Mouse (Mus musculus): ENCODE measurements at regions not wholly inside any gene's neighbourhood (a gene's known extent, or its start where the extent isn't known, plus 50 kb on each side); places are given as distances from the start of the nearest gene placed in this dataset.

DNA sequence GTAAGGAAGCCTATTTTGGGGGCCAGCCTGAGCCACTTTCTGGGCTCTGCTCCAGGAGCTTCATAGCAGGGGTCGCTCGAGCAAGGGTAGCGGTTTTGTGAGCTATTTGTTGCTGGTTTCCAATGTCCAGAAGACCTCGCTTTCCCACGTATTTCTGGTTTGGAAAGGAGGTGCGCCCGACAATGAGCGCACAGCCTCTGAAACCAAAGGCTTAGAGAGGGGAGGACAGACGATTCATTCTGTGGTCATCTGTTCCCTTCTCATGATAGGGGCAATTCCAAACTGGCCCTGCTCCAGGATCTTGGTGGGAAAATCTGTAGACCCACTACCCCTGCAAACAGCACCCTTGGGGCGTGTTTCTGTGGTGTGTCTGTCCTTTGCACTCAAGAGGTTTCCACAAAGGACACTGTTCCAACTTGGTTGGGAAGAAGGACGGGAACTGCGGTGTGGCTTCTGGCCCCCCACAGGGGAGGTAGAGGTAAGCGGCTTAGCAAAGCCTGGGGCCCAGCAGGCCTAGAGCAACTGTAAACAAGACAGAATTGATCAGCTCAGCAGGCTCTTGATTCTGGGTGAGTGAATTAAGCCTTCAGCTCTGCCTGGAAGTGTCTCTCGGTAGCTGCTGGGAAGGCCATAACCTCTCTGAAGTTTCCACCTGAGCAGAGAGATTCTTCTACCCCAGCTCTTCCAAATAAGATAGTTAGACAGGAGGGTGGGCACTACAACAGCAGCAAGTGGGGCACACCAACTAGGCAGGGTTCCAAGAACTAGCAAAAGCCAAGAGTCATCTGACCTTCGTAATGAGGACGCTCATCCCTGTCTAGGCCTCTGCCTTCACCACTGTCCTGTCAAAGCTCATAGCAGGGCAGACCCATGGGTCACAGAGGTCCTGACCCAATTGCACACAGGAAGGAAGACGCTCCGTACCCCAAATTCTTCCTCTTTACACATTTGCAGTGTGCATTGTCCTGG, 122.6 kb upstream of the Tspan2 start:
- H3K27me3 ChIP-seq (ENCODE audit: control insufficient read depth, insufficient read depth, insufficient read length) = no peaks in the 10 kb centered on the region
- no peaks in the 10 kb centered on the region for H3K79me2 ChIP-seq (ENCODE audit: control insufficient read depth, insufficient read depth)
- no peak overlapping the region for H3ac ChIP-seq (ENCODE audit: control insufficient read depth, insufficient read length, low read depth)
- H3K79me3 ChIP-seq (ENCODE audit: low read depth) = no peaks in the 10 kb centered on the region
- no peaks in the 10 kb centered on the region for H3K36me3 ChIP-seq (ENCODE audit: control insufficient read depth, insufficient read depth)
- TF ChIP-seq MYOG (IDR thresholded peaks at IDR 0.05; ENCODE audit: control insufficient read depth, extremely low read depth, insufficient read length) (no peak), MYOD1 (IDR thresholded peaks at IDR 0.05; ENCODE audit: control insufficient read depth, insufficient read length, low read depth) (no peak), USF1 (IDR thresholded peaks at IDR 0.05; ENCODE audit: low read depth) (no peak), MAX (IDR thresholded peaks at IDR 0.05) (no peak), FOSL1 (IDR thresholded peaks at IDR 0.05; ENCODE audit: insufficient read depth, low read length, poor library complexity, severe bottlenecking) (no peak), CEBPB (IDR thresholded peaks at IDR 0.05; ENCODE audit: low read depth) (no peak), CTCF (IDR thresholded peaks at IDR 0.05; ENCODE audit: control insufficient read depth, insufficient read depth, insufficient read length) (no peak)
- H3K4me3 ChIP-seq (ENCODE audit: insufficient read depth, poor library complexity, severe bottlenecking) = no peak overlapping the region

DNA sequence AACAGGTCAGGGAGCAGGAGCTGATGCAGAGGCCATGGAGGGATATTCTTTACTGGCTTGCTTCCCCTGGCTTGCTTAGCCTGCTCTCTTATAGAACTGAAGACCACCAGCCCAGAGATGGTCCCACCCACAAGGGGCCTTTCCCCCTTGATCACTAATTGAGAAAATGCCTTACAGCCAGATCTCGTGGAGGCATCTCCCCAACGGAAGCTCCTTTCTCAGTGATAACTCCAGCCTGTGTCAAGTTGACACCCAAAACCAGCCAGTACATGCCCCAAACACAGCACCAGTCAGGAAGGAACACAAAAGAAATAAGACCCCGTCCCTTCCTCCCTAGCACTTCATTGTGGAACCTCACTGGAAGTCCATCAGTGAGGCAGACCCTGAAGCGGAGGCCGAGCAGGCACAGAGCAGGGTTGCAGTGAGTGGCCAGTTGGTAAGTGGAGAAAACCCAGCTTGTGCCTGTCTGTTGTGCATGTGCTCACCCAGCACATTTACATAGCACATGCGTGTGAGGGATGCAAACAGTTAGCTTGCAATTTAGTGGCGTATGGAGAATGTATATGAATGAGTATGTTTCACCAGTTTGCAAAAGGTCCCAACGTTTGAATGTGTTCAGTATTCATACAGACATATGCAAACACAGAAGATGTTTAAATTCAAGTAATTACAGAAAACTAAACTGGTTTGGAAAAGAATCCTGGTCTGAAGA, 114.5 kb upstream of the Tspan2 start:
- H3K79me2 ChIP-seq (ENCODE audit: control insufficient read depth, insufficient read depth) = no peaks in the 10 kb centered on the region
- TF ChIP-seq CEBPB (IDR thresholded peaks at IDR 0.05; ENCODE audit: low read depth) (no peak), MYOG (IDR thresholded peaks at IDR 0.05; ENCODE audit: control insufficient read depth, extremely low read depth, insufficient read length) (no peak), MYOD1 (IDR thresholded peaks at IDR 0.05; ENCODE audit: control insufficient read depth, insufficient read length, low read depth) (no peak), MAX (IDR thresholded peaks at IDR 0.05) (no peak), FOSL1 (IDR thresholded peaks at IDR 0.05; ENCODE audit: insufficient read depth, low read length, poor library complexity, severe bottlenecking) (no peak), CTCF (IDR thresholded peaks at IDR 0.05; ENCODE audit: control insufficient read depth, insufficient read depth, insufficient read length) (no peak), USF1 (IDR thresholded peaks at IDR 0.05; ENCODE audit: low read depth) (no peak)
- H3ac ChIP-seq (ENCODE audit: control insufficient read depth, insufficient read length, low read depth) = no peak overlapping the region
- no peaks in the 10 kb centered on the region for H3K27me3 ChIP-seq (ENCODE audit: control insufficient read depth, insufficient read depth, insufficient read length)
- no peak overlapping the region for H3K4me3 ChIP-seq (ENCODE audit: insufficient read depth, poor library complexity, severe bottlenecking)
- no peaks in the 10 kb centered on the region for H3K36me3 ChIP-seq (ENCODE audit: control insufficient read depth, insufficient read depth)
- no peaks in the 10 kb centered on the region for H3K79me3 ChIP-seq (ENCODE audit: low read depth)

DNA sequence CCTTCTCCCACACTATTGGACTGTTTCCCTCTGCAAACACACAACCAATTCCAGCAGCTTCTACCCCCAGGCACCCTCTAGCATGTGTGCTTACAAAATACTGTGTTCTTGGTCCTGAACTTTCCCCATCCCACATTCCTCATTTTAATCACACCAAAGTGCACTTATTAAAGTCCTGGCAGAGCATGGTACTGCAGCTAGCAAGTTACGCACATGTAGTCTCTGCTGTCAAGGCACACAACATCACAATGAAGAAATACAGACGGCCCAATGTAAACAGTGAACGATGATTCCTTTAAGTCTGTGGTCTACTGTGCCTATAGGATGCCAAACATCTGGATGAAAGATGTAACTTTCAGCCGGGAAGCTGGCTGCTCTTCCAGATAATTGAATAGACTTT, 98.3 kb upstream of the Tspan2 start:
- no peaks in the 10 kb centered on the region for H3K36me3 ChIP-seq (ENCODE audit: control insufficient read depth, insufficient read depth)
- H3ac ChIP-seq (ENCODE audit: control insufficient read depth, insufficient read length, low read depth) = no peak overlapping the region
- H3K27me3 ChIP-seq (ENCODE audit: control insufficient read depth, insufficient read depth, insufficient read length) = no peaks in the 10 kb centered on the region
- TF ChIP-seq MYOD1 (IDR thresholded peaks at IDR 0.05; ENCODE audit: control insufficient read depth, insufficient read length, low read depth) = no peak
- TF ChIP-seq CEBPB (IDR thresholded peaks at IDR 0.05; ENCODE audit: low read depth) = no peak
- no peak for TF ChIP-seq MYOG (IDR thresholded peaks at IDR 0.05; ENCODE audit: control insufficient read depth, extremely low read depth, insufficient read length)
- TF ChIP-seq FOSL1 (IDR thresholded peaks at IDR 0.05; ENCODE audit: insufficient read depth, low read length, poor library complexity, severe bottlenecking) = no peak
- no peak for TF ChIP-seq MAX (IDR thresholded peaks at IDR 0.05)
- TF ChIP-seq CTCF (IDR thresholded peaks at IDR 0.05; ENCODE audit: control insufficient read depth, insufficient read depth, insufficient read length) = no peak
- no peaks in the 10 kb centered on the region for H3K79me3 ChIP-seq (ENCODE audit: low read depth)
- no peak overlapping the region for H3K4me3 ChIP-seq (ENCODE audit: insufficient read depth, poor library complexity, severe bottlenecking)
- no peaks in the 10 kb centered on the region for H3K79me2 ChIP-seq (ENCODE audit: control insufficient read depth, insufficient read depth)

DNA sequence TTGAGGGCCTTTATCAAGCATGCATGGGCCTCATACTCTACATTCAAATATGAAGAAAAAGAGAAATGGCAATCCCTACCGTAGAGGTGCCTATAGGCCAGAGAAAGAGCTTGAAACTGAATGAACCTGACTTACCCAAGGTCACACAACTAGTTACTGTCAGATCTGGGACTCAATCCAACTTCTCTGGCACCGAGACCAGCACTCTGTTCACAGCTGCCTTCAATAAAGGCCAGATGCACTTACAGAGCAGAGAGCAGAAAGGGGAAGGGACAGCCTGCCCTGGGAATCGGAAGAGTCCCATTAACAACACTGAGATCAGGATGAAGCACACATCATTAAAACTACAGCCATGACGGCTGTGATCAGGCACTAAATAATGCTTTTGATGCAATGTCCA, 97.7 kb upstream of the Tspan2 start:
- no peak overlapping the region for H3K4me3 ChIP-seq (ENCODE audit: insufficient read depth, poor library complexity, severe bottlenecking)
- no peaks in the 10 kb centered on the region for H3K36me3 ChIP-seq (ENCODE audit: control insufficient read depth, insufficient read depth)
- TF ChIP-seq MAX (IDR thresholded peaks at IDR 0.05) (no peak), USF1 (IDR thresholded peaks at IDR 0.05; ENCODE audit: low read depth) (no peak)
- H3K27me3 ChIP-seq (ENCODE audit: control insufficient read depth, insufficient read depth, insufficient read length) = no peaks in the 10 kb centered on the region
- no peaks in the 10 kb centered on the region for H3K79me2 ChIP-seq (ENCODE audit: control insufficient read depth, insufficient read depth)
- no peak overlapping the region for H3ac ChIP-seq (ENCODE audit: control insufficient read depth, insufficient read length, low read depth)
- no peaks in the 10 kb centered on the region for H3K79me3 ChIP-seq (ENCODE audit: low read depth)

DNA sequence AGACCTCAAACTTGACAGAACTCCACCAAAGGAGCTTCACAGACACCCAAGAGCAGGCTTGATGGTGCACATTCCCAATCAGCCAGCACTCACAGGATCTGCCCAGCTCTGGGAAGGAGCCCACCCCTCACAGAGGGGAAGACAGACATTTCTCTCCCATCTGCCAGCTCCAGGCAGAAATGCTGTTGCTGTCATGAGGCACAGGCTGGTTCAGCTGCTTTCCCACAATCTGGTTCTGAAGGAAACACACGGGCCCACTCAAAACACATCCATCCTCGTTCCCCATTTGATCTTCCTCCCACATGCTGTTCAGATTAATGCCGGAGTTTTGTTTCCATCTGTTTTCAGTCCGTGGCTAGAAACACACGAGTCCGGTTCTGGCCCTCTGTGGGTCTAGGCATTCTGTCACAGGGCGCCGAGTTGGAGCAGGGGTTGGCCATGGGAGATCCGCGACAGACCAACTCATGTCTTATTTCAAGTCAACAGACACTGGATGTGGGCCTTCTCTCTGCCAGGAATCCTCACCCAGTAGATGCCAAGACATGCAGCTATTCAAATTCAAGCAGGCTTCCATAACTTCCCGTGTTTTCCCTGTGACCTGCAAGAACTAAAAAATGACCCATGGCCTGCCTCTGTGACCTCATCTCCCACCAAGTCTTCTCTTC, 89.9 kb upstream of the Tspan2 start:
- no peak overlapping the region for H3ac ChIP-seq (ENCODE audit: control insufficient read depth, insufficient read length, low read depth)
- no peak overlapping the region for H3K4me3 ChIP-seq (ENCODE audit: insufficient read depth, poor library complexity, severe bottlenecking)
- H3K79me3 ChIP-seq (ENCODE audit: low read depth) = no peaks in the 10 kb centered on the region
- no peaks in the 10 kb centered on the region for H3K79me2 ChIP-seq (ENCODE audit: control insufficient read depth, insufficient read depth)
- TF ChIP-seq MAX (IDR thresholded peaks at IDR 0.05) (no peak), MYOD1 (IDR thresholded peaks at IDR 0.05; ENCODE audit: control insufficient read depth, insufficient read length, low read depth) (no peak), CEBPB (IDR thresholded peaks at IDR 0.05; ENCODE audit: low read depth) (no peak), FOSL1 (IDR thresholded peaks at IDR 0.05; ENCODE audit: insufficient read depth, low read length, poor library complexity, severe bottlenecking) (no peak), CTCF (IDR thresholded peaks at IDR 0.05; ENCODE audit: control insufficient read depth, insufficient read depth, insufficient read length) (no peak), USF1 (IDR thresholded peaks at IDR 0.05; ENCODE audit: low read depth) (no peak), MYOG (IDR thresholded peaks at IDR 0.05; ENCODE audit: control insufficient read depth, extremely low read depth, insufficient read length) (no peak)
- no peaks in the 10 kb centered on the region for H3K36me3 ChIP-seq (ENCODE audit: control insufficient read depth, insufficient read depth)
- H3K27me3 ChIP-seq (ENCODE audit: control insufficient read depth, insufficient read depth, insufficient read length) = no peaks in the 10 kb centered on the region
